Mouse (Mus musculus) activated CD4-positive, CD25-positive, alpha-beta regulatory T cell, adult 4 months (primary cell): Measurements from ENCODE around the gene Adamtsl1. TPM values are rescaled to one million over a fixed set of nuclear protein-coding genes. Genes with fewer than 3 reads are reported as not detected.

Experiments
- ATAC-seq: one replicate; pipeline ENCODE4 v1.8.0; 2017
- polyA plus RNA-seq, 2 experiments: library from polyadenylated mRNA; unstranded; fragments of 100-300 nt; shearing (Covaris generic); gene quantifications; one replicate each; pipeline ENCODE4 v1.2.1; 2017

The Adamtsl1 gene
- polyA plus RNA-seq, 2 experiments from 2014 or later = 0.36 TPM; not detected in 1

DNA sequence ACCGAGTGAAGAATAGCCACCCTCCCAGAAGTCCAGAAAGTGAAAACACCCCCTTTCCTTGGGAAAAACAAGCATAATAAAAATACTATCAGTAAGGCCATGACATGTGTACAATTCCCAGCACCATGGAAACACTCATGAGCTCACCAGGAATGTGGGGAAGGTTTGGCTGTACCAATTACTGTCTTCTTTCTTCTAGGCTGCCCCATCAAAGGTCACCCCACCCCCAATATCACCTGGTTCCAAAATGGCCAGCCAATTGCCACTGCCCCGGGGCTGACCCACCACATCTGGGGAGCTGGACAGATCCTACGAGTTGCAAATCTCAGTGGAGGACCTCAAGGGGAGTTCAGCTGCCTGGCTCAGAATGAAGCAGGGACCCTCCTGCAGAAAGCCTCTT is 899.4 kb downstream of the Adamtsl1 start:
- ATAC-seq = no peak

DNA sequence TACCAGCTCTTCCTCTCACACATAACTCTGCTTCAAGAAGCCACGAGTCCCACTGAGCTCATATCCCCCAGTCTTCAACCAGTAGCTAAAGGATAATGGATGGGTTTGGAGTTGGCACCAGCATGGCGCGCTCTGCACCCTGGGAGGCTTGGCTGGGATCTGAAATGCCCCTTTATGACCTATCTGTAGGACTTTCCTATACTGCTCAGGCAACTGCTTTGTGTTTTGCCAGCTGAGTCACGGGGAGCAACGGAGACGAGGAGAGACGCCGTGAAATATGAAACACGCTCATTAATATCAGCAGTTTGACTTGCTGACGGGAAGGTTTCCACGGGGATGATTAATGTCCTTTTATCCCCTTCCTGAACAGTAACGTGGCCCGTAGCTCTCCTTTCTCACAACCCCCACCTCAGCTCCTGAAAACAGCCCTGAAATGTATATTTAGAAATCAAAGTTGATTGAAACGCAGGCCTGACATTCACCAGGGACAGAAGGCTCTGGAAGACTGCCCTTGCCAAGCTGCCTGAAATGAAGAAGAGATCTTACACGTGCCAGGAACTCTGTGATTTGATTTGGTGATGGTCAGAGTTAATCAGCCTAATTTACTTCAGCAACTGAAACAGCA is 902.5 kb downstream of the Adamtsl1 start:
- no peak for ATAC-seq

DNA sequence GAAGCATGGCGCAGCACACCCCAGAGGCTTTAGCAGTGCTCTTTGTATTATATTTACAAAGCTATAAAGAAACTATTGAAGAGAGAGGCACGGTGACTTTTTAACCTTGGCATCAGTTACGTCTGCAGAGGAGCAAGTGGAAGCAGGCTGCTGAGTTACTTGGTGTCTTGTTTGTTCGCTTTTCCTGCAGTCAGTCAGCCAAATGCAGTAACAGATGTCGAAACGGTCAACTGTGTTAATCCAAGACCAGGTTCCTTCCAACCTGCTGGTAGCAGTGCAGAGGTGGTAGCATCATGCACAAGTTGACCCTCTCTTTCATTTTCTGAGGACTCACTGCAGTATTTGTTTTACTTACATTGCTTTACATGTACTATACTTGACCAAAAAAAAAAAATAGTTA is 908.6 kb downstream of the Adamtsl1 start:
- ATAC-seq = no peak

DNA sequence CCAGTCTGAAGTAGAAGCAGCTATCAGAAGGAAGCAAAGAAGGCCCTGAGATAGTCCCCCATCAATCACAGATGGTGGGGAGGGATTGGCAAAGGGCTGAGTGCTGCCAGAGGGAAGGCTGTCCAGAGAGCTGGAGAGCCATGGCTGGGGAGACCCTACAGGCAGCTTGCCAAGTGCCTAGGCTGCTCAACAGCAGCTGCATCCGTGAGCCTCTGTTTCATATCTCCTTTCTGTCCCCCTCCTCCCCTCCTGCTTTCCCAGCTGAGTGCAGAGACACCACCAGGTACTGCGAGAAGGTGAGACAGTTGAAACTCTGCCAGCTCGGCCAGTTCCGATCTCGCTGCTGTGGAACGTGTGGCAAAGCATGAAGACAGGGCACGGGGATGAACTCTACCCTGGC is 911.6 kb downstream of the Adamtsl1 start:
- ATAC-seq = no peak

DNA sequence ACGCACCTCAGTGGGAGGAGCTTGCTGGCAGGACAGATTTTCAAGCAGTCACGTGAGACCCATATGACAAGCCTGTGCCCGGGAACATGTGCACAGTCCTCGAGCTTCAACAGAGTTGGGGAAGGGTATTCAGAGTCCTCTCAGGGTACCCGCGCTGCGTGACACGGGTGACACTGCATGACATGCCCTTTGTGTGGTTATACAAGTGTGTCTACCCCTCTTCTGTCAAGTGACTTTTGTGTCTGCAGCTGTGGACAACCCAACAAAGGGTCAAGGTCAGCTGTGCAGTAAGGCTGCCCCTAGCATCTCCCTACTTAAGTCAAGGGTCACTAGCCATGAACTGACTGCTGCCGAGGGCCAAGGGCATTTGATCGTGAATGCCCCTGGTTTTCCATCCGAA is 912.6 kb downstream of the Adamtsl1 start:
- ATAC-seq = no peak

DNA sequence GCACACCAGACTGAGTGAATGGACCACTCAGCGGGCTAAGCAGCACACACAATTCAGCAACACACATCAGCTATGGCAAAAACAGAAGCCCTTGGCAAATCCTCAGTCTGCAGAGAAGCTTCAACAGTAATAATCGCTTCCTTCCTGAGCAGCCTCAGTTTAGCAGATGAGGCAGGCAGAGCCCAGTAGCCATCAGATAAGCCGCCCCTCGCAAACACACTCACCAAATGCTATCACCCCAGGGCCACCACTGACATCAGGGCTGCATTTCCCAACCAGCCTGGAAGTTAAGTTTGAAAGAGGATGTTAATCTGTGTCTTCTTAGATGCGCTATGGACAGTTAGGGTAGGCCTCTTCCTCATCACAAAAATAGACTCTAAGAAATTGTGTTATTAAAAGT is 913.3 kb downstream of the Adamtsl1 start:
- no peak for ATAC-seq

GRCm38 (mm10) chr4:86428091-86428745 is 914.2 kb downstream of the Adamtsl1 start:
- ATAC-seq = no peak

GRCm38 (mm10) chr4:86435631-86436030 is 921.7 kb downstream of the Adamtsl1 start:
- no peak for ATAC-seq

DNA sequence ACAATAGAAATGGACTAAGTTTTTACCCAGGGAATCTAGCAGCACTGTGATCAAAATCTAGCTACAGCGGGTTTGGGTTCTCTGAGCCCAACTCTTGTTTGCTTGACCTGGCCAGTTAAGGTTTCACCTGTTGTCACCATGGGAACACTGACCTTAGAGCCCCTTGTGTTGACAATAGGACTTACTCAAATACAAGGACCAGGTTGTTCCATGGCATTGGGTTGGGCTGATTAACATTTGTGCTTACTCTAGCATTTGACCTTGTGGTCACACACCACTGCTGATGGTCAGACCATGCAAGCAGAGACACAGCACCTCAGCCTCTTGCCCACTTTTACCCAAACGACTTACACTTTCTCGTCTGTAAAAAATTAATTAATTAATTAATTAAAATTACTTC is 922.4 kb downstream of the Adamtsl1 start:
- no peak for ATAC-seq

DNA sequence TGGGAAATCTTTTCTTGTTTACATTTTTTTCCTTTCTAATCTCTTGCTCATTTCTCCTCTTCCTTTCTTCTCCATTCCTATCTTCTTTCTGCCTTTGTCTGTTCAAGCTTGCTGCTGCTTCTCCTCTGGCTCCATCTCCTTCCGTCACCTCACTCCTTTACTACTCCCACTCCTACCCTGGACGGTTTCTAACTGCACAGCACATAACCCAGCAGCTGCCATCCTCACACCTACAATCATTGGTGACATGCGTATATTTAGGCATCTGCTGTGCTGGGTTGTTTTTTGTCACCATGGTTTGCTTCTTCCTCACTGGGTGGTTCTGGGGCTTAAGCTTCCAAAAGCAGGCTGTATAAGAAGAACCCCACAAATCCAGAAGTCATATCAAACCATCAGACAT is 936.5 kb downstream of the Adamtsl1 start:
- no peak for ATAC-seq

DNA sequence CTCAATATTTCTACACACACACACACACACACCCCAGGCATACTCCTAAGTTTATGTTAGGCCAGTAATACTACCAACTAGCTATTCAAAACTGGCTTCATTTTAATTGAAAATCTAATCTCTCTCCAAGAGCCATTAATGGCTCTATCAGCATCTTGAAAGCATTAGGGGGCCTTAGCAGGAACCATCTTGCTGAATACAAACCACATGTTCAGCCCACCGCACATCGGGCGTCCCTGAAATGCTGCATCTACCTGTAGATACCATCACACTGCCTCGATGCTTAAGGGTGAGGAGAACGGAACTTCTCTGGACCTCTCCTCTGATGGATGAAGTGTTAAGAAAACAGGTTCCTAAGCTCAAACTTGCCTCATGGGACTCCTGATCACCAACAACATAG is 950.8 kb downstream of the Adamtsl1 start:
- no peak for ATAC-seq
